Mouse (Mus musculus): ENCODE data around the gene Obp2a. TPM values are rescaled to one million over a fixed set of nuclear protein-coding genes. Genes with fewer than 3 reads are reported as not detected.

Gene Obp2a
- not detected in 2 replicates for polyA plus RNA-seq (2012; rRNA removed)

GRCm38 (mm10) chr2:25699743-25700142, at the start of gene Obp2a:
TSS of gene Obp2a (plus strand) at chr2:25700043.

GRCm38 (mm10) chr2:25652902-25653301, 46.9 kb upstream of the Obp2a start, which contains the start of gene Lcn8:
TSS of gene Lcn8 (plus strand) at chr2:25653120.

GRCm38 (mm10) chr2:25657652-25658051, 42.2 kb upstream of the Obp2a start, which contains the start of gene Lcn5:
TSS of gene Lcn5 (plus strand) at chr2:25657952.

GRCm38 (mm10) chr2:25676486-25676885, 23.4 kb upstream of the Obp2a start, which contains the start of gene Lcn6:
TSS of gene Lcn6 (plus strand) at chr2:25676786.

GRCm38 (mm10) chr2:25682426-25682825, 17.4 kb upstream of the Obp2a start, which contains the start of gene Lcn10:
TSS of gene Lcn10 (plus strand) at chr2:25682726.

GRCm38 (mm10) chr2:25706643-25707481, 7.0 kb downstream of the Obp2a start, which contains the start of gene Bmyc:
TSS of gene Bmyc (plus strand) at chr2:25706739.

GRCm38 (mm10) chr2:25736709-25737108, 36.9 kb downstream of the Obp2a start, which contains the start of gene Obp2b:
TSS of gene Obp2b (plus strand) at chr2:25737009.

Other genes starting within 250 kb of the Obp2a start
- gene Clic3, start 243.2 kb upstream of the Obp2a start, polyA plus RNA-seq (2012; rRNA removed): 36.3 and 57.3 TPM in 2 replicates
- 87.0 and 99.6 TPM in 2 replicates for gene Paxx, start 238.9 kb upstream of the Obp2a start, polyA plus RNA-seq (2012; rRNA removed)
- 17.0 and 20.7 TPM in 2 replicates for gene Ptgds, start 230.0 kb upstream of the Obp2a start, polyA plus RNA-seq (2012; rRNA removed)
- gene Lcn12, start 206.1 kb upstream of the Obp2a start, polyA plus RNA-seq (2012; rRNA removed): not detected in 2 replicates
- 24.5 and 26.0 TPM in 2 replicates for gene Fbxw5, start 199.3 kb upstream of the Obp2a start, polyA plus RNA-seq (2012; rRNA removed)
- gene C8g, start 198.3 kb upstream of the Obp2a start, polyA plus RNA-seq (2012; rRNA removed): 5.0 TPM in 2 replicates
- 19.3 and 21.8 TPM in 2 replicates for gene Traf2, start 153.1 kb upstream of the Obp2a start, polyA plus RNA-seq (2012; rRNA removed)
- gene Edf1, start 142.2 kb upstream of the Obp2a start, polyA plus RNA-seq (2012; rRNA removed): 124 and 162 TPM in 2 replicates
- gene Mamdc4, start 125.2 kb upstream of the Obp2a start, polyA plus RNA-seq (2012; rRNA removed): 20.7 and 30.4 TPM in 2 replicates
- 73.9 and 105 TPM in 2 replicates for gene Phpt1, start 124.8 kb upstream of the Obp2a start, polyA plus RNA-seq (2012; rRNA removed)
- 8.4 and 10.4 TPM in 2 replicates for gene Ajm1, start 118.3 kb upstream of the Obp2a start, polyA plus RNA-seq (2012; rRNA removed)
- 123 and 169 TPM in 2 replicates for gene Rabl6, start 91.5 kb upstream of the Obp2a start, polyA plus RNA-seq (2012; rRNA removed)
- gene Ccdc183, start 82.4 kb upstream of the Obp2a start, polyA plus RNA-seq (2012; rRNA removed): not detected in 2 replicates
- gene Tmem141, start 78.0 kb upstream of the Obp2a start, polyA plus RNA-seq (2012; rRNA removed): 22.5 and 36.2 TPM in 2 replicates
- gene Fcna, start 72.0 kb upstream of the Obp2a start, polyA plus RNA-seq (2012; rRNA removed): 1.2 and 1.8 TPM in 2 replicates
- gene Lcn8, start 46.9 kb upstream of the Obp2a start, polyA plus RNA-seq (2012; rRNA removed): not detected in 2 replicates
- gene Lcn5, start 42.1 kb upstream of the Obp2a start, polyA plus RNA-seq (2012; rRNA removed): not detected in 2 replicates
- gene Lcn6, start 23.3 kb upstream of the Obp2a start, polyA plus RNA-seq (2012; rRNA removed): not detected in 2 replicates
- gene Lcn10, start 17.3 kb upstream of the Obp2a start, polyA plus RNA-seq (2012; rRNA removed): not detected in 2 replicates
- 98.8 and 103 TPM in 2 replicates for gene Bmyc, start 6.7 kb downstream of the Obp2a start, polyA plus RNA-seq (2012; rRNA removed)
- gene Obp2b, start 37.0 kb downstream of the Obp2a start, polyA plus RNA-seq (2012; rRNA removed): not detected in 2 replicates
- gene Lcn3, start 65.5 kb downstream of the Obp2a start, polyA plus RNA-seq (2012; rRNA removed): not detected in 2 replicates
- not detected in 2 replicates for gene Lcn11, start 77.0 kb downstream of the Obp2a start, polyA plus RNA-seq (2012; rRNA removed)
- not detected in 2 replicates for gene Gm13539, start 82.2 kb downstream of the Obp2a start, polyA plus RNA-seq (2012; rRNA removed)
- not detected in 2 replicates for gene Glt6d1, start 115.8 kb downstream of the Obp2a start, polyA plus RNA-seq (2012; rRNA removed)
- not detected in 2 replicates for gene Lcn9, start 123.1 kb downstream of the Obp2a start, polyA plus RNA-seq (2012; rRNA removed)
- 4.8 and 5.7 TPM in 2 replicates for gene Sohlh1, start 147.2 kb downstream of the Obp2a start, polyA plus RNA-seq (2012; rRNA removed)
- 57.9 and 61.4 TPM in 2 replicates for gene Kcnt1, start 163.7 kb downstream of the Obp2a start, polyA plus RNA-seq (2012; rRNA removed)

All from ovary, adult 2 months (tissue).